Mouse (Mus musculus): Measurements from ENCODE around the gene Ssbp1. TPM values are rescaled to one million over a fixed set of nuclear protein-coding genes. Genes with fewer than 3 reads are reported as not detected.

Ssbp1 gene
- polyA plus RNA-seq, 1 experiment from 2014 or later: 107 TPM

DNA sequence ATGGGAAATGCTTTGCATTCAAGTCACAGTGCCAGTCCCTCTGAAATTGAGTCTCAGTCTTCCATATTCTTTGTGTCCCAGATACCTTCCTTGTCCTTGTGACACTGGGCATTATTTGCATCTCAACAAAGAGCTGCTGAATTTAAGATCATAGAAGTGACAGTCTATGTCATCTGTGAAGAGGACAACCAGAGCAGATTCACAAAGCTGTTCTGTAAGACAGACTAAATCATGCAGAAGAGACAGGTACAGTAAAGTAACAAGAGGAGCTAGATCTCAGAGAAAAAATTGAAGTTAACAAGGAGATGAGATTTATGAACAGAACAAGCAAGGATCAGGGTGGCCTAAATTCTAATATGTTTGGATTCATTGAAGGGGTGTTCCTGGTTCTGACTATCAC is 19.8 kb downstream of the Ssbp1 start, which contains the start of gene Tas2r137:
Gene Tas2r137, plus strand, starts transcription at position 301 of the 400 bp plus-strand sequence.
- Histone ChIP-seq H3K27ac (replicated peaks; ENCODE audit: low read depth, low read length) (no peak within 1 kb of the TSS), H3K36me3 (ENCODE audit: control insufficient read depth, insufficient read depth, low read length) (no peaks in the 10 kb centered on the region), H3K4me2 (ENCODE audit: low read length) (no peak within 1 kb of the TSS), H3K9ac (replicated peaks; ENCODE audit: low read length) (no peak within 1 kb of the TSS), H3K4me1 (ENCODE audit: control insufficient read depth, insufficient read depth, low read length) (no peaks in the 10 kb centered on the region), H3K4me3 (replicated peaks; ENCODE audit: low read depth, low read length) (no peak within 1 kb of the TSS), H3K27me3 (ENCODE audit: control insufficient read depth, insufficient read depth, low read length) (no peaks in the 10 kb centered on the region), H3K9me3 (ENCODE audit: control insufficient read depth, low read length) (no peaks in the 10 kb centered on the region)
- DNase-seq (no peak), ATAC-seq (ENCODE audit: low FRiP score, low TSS enrichment) (no peak)

DNA sequence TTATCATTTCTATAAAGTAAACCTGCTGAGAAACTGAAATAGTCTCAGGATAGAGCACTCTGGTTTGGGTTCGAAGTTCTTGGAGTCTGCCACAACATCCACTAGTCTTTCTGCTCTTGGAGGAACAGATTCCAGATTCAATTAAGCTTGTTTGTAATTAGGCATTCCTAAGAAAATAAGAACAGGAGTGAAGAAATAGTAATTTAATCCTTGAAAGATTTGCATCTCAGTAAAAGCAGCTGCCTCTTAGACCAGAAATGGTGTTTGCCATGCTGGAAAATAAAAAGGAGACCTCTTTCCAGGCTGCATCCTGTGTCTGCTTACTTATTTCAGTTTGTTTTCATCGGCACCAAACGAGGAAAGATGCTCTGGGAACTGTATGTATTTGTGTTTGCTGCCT is 22.1 kb downstream of the Ssbp1 start, which contains the start of gene Tas2r108:
Gene Tas2r108, plus strand, starts transcription at position 301 of the 400 bp plus-strand sequence.
- 90% methylated on average over 3 of the region's 3 CpGs for WGBS
- DNase-seq (no peak), ATAC-seq (ENCODE audit: low FRiP score, low TSS enrichment) (no peak)
- H3K9ac ChIP-seq (replicated peaks; ENCODE audit: low read length): no peak within 1 kb of the TSS
- no peaks in the 10 kb centered on the region for H3K27me3 ChIP-seq (ENCODE audit: control insufficient read depth, insufficient read depth, low read length)
- no peak within 1 kb of the TSS for H3K4me2 ChIP-seq (ENCODE audit: low read length)
- no peaks in the 10 kb centered on the region for H3K4me1 ChIP-seq (ENCODE audit: control insufficient read depth, insufficient read depth, low read length)
- H3K27ac ChIP-seq (replicated peaks; ENCODE audit: low read depth, low read length): no peak within 1 kb of the TSS
- H3K4me3 ChIP-seq (replicated peaks; ENCODE audit: low read depth, low read length): no peak within 1 kb of the TSS
- no peaks in the 10 kb centered on the region for H3K9me3 ChIP-seq (ENCODE audit: control insufficient read depth, low read length)
- no peaks in the 10 kb centered on the region for H3K36me3 ChIP-seq (ENCODE audit: control insufficient read depth, insufficient read depth, low read length)

DNA sequence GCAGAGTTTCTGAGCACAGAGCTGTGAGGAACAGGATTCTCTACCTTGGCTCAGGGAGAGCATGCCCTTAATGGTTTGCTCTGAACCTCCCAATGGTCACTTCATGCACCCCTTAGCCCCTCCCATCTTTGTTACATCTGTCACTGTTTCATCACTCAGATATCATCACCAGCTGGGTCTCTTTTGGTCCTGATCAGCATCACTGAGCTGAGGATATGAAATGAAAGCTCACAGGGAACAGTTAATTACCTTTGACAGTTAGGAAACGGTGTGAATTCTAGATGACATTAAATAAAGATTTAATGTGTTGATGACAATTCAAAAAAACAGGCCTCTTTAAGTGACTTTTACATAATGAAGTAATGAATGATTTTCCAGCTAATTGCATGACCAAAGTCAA is 48.3 kb downstream of the Ssbp1 start, which contains the start of gene Prss37:
Gene Prss37, minus strand, starts transcription at position 101 of the 400 bp plus-strand sequence.
- ATAC-seq (ENCODE audit: low FRiP score, low TSS enrichment) (no peak), DNase-seq (no peak)
- WGBS: 81% methylated on average over 1 of the region's 1 CpGs
- Histone ChIP-seq H3K4me1 (ENCODE audit: control insufficient read depth, insufficient read depth, low read length) (no peaks in the 10 kb centered on the region), H3K9me3 (ENCODE audit: control insufficient read depth, low read length) (no peaks in the 10 kb centered on the region), H3K4me3 (replicated peaks; ENCODE audit: low read depth, low read length) (no peak within 1 kb of the TSS), H3K36me3 (ENCODE audit: control insufficient read depth, insufficient read depth, low read length) (no peaks in the 10 kb centered on the region), H3K9ac (replicated peaks; ENCODE audit: low read length) (no peak within 1 kb of the TSS), H3K4me2 (ENCODE audit: low read length) (no peak within 1 kb of the TSS), H3K27me3 (ENCODE audit: control insufficient read depth, insufficient read depth, low read length) (no peaks in the 10 kb centered on the region), H3K27ac (replicated peaks; ENCODE audit: low read depth, low read length) (no peak within 1 kb of the TSS)

Other genes with a start within 250 kb of the Ssbp1 start
- 55.7 and 59.4 TPM in 2 replicates for gene Agk, start 146.2 kb upstream of the Ssbp1 start, polyA plus RNA-seq (2014; fragmentation: Nextera tagmentation; extraction: Ambion mirVana)
- gene E330009J07Rik, start 35.2 kb upstream of the Ssbp1 start, polyA plus RNA-seq (2014; fragmentation: Nextera tagmentation; extraction: Ambion mirVana): 13.7 and 14.7 TPM in 2 replicates
- 0.09 and 0.14 TPM in 2 replicates for gene Wee2, start 32.3 kb upstream of the Ssbp1 start, polyA plus RNA-seq (2014; fragmentation: Nextera tagmentation; extraction: Ambion mirVana)
- not detected in 2 replicates for gene Tas2r137, start 19.9 kb downstream of the Ssbp1 start, polyA plus RNA-seq (2014; fragmentation: Nextera tagmentation; extraction: Ambion mirVana)
- 0.45 TPM in 1 of 2 replicates, not detected in the other for gene Tas2r108, start 22.2 kb downstream of the Ssbp1 start, polyA plus RNA-seq (2014; fragmentation: Nextera tagmentation; extraction: Ambion mirVana)
- gene Prss37, start 48.2 kb downstream of the Ssbp1 start, polyA plus RNA-seq (2014; fragmentation: Nextera tagmentation; extraction: Ambion mirVana): not detected in 2 replicates
- 0.15 and 0.16 TPM in 2 replicates for gene Olfr461, start 83.7 kb downstream of the Ssbp1 start, polyA plus RNA-seq (2014; fragmentation: Nextera tagmentation; extraction: Ambion mirVana)
- gene Olfr460, start 98.1 kb downstream of the Ssbp1 start, polyA plus RNA-seq (2014; fragmentation: Nextera tagmentation; extraction: Ambion mirVana): not detected in 2 replicates
- 0.11 and 1.1 TPM in 2 replicates for gene Clec5a, start 114.5 kb downstream of the Ssbp1 start, polyA plus RNA-seq (2014; fragmentation: Nextera tagmentation; extraction: Ambion mirVana)
- gene Tas2r138, start 142.0 kb downstream of the Ssbp1 start, polyA plus RNA-seq (2014; fragmentation: Nextera tagmentation; extraction: Ambion mirVana): not detected in 2 replicates
- not detected in 2 replicates for gene Mgam, start 157.5 kb downstream of the Ssbp1 start, polyA plus RNA-seq (2014; fragmentation: Nextera tagmentation; extraction: Ambion mirVana)